Mouse (Mus musculus) layer of hippocampus, postnatal 10 days (tissue): Measurements from ENCODE around the gene Pced1b. TPM values are rescaled to one million over a fixed set of nuclear protein-coding genes. Genes with fewer than 3 reads are reported as not detected.
"Not testable (repeated sequence)": the region's sequence is repeated elsewhere in the genome, so short reads cannot be mapped to it uniquely, and the experiment has no call there.

Experiments used
- DNase-seq, 2 experiments: peaks; one replicate each; pipeline ENCODE4 v3.0.0; 2021; ENCODE audit warnings: low spot score in 2 of 2
- total RNA-seq, 2 experiments: library from RNA; stranded (reverse); gene quantifications; 2 replicates each; pipeline ENCODE4 v1.2.3; 2021

Pced1b gene
- total RNA-seq, 2 experiments from 2014 or later: 5.7 to 9.5 TPM

GRCm38 (mm10) chr15:97337636-97338352, 90.9 kb downstream of the Pced1b start:
- no peak for DNase-seq

- DNase-seq: no peak
These were observed 91.6 kb downstream of the Pced1b start for GRCm38 (mm10) chr15:97338377-97339060.

- DNase-seq: no peak
These were observed 95.4 kb downstream of the Pced1b start for GRCm38 (mm10) chr15:97342336-97342735.

- no peak for DNase-seq
These were observed 96.0 kb downstream of the Pced1b start for GRCm38 (mm10) chr15:97342945-97343344.

GRCm38 (mm10) chr15:97343921-97344320, 97.0 kb downstream of the Pced1b start:
- no peak for DNase-seq

GRCm38 (mm10) chr15:97345110-97345509, 98.2 kb downstream of the Pced1b start:
- no peak for DNase-seq

- no peak for DNase-seq
These were observed 99.0 kb downstream of the Pced1b start for GRCm38 (mm10) chr15:97345917-97346316.

GRCm38 (mm10) chr15:97346413-97346812, 99.5 kb downstream of the Pced1b start:
- DNase-seq: no peak

GRCm38 (mm10) chr15:97346897-97347296, 100.0 kb downstream of the Pced1b start:
- DNase-seq: no peak

GRCm38 (mm10) chr15:97348566-97349315, 101.8 kb downstream of the Pced1b start:
- DNase-seq: no peak

- no peak for DNase-seq
These were observed 103.6 kb downstream of the Pced1b start for GRCm38 (mm10) chr15:97350528-97350927.

- DNase-seq: peak in 1 of 2 experiments; percentile 28
These were observed 104.1 kb downstream of the Pced1b start for GRCm38 (mm10) chr15:97351016-97351415.

- no peak for DNase-seq
These were observed 104.8 kb downstream of the Pced1b start for GRCm38 (mm10) chr15:97351681-97352080.

GRCm38 (mm10) chr15:97355676-97356303, 108.9 kb downstream of the Pced1b start:
- DNase-seq: no peak

GRCm38 (mm10) chr15:97357016-97357415, 110.1 kb downstream of the Pced1b start:
- no peak for DNase-seq

GRCm38 (mm10) chr15:97360842-97361770, 114.2 kb downstream of the Pced1b start:
- DNase-seq: peak in 1 of 2 experiments; percentile 15

GRCm38 (mm10) chr15:97361771-97362171, 114.9 kb downstream of the Pced1b start:
- DNase-seq: no peak

GRCm38 (mm10) chr15:97364271-97364670, 117.4 kb downstream of the Pced1b start:
- not testable (repeated sequence) for DNase-seq

GRCm38 (mm10) chr15:97364968-97365367, 118.1 kb downstream of the Pced1b start:
- no peak for DNase-seq

- no peak for DNase-seq
These were observed 121.2 kb downstream of the Pced1b start for GRCm38 (mm10) chr15:97368035-97368608.
